Mouse (Mus musculus) left cerebral cortex, postnatal 4 days (tissue): Measurements from ENCODE around the gene Nacc2. TPM values are rescaled to one million over a fixed set of nuclear protein-coding genes. Genes with fewer than 3 reads are reported as not detected.

Experiments used
- DNase-seq: peaks from one replicate; pipeline ENCODE4 v3.0.0-alpha.2; 2022
- intact Hi-C: fragments of 180-260 bp; cut with DNase I; formaldehyde crosslinking; loops from one replicate; pipeline ENCODE4 v1.15.1; 2025
- total RNA-seq, 2 experiments: library from RNA; stranded (reverse); gene quantifications; 2 replicates each; pipeline ENCODE4 v1.2.3; 2021

Gene Nacc2
- total RNA-seq, 2 experiments from 2014 or later = 24.6 to 26.5 TPM

DNA sequence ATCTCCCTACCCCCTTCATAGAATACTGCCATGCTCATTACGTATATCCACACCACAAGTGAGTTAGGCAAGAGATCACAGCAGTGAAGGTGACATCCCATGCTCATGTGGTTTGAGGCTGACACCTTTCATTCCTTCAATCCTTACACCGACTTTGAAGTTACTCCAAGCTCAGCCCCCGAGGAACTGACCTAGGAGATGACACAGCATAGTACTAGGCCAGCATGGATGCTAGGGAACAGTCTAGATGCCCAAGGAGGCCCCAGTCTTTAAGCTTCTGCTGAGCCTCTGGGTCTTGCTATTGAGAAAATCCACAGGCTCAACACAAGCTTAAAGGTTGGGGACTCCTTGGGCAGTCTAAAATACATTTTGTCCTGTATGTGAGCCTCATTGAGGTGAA, 103.1 kb downstream of the Nacc2 start:
- DNase-seq = no peak
- intact Hi-C loops = loop anchor here (5.0 to 10.0 kb wide), 2 partner anchors 122 to 255 kb away; no protein-coding TSS in a partner anchor

DNA sequence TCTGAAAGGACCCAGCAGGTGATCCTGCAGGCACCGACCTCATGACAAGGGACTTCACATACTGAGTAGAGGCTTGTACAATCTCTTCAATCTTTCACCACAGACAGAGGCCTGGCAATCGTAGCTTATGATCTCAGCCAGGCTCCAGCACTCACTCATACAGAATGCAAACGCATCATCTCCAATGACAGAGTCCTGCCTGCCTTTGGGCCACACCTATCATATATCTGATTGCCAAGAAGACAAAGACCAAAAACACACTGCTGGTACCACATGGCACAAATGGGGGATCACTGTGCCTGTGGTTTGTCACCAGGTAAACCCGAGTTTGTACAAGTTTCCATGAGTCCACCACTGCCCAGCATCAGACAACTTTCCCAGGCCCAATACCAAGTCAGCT, 105.7 kb downstream of the Nacc2 start:
- intact Hi-C loops = no loop called here
- DNase-seq = no peak

DNA sequence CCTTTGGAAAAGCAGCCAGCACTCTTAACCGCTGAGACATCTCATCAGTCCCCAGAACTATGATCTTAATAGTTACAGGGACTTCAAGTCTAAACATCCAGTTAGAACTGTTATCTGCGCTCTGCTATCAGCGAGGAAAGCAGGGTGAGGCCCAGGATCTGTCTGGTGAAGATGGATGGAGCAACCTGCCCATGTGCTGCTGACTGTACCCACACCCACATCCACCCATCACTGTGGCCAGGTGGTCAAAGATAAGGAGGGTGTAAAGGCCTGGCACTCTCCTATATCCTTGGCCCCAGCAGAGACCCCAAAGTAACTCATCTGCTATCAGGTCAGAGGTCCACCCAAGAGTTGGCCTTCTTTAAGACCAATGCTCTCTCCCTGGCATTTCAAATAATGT, 109.3 kb downstream of the Nacc2 start:
- intact Hi-C loops = no loop called here
- no peak for DNase-seq

DNA sequence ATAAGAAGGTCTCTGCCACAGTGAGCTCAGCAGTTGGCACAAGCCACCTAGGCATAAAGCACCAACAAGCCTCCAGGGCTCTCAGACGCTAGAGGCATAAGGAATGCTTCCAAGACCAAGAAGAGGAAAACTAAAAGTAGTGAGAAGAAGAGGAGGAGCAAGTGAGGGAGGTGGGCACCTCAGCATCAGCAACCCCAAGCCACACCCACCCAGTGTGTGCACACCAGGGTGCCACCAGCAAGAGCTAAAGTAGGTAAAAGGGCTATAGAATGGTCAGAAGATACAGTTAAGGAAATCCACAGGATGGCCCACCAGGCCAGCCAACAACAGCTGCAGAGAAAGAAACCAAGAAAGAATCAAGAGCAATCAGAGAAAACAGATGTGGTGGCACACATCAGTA, 111.6 kb downstream of the Nacc2 start:
- no peak for DNase-seq
- intact Hi-C loops = no loop called here

Other genes starting within 250 kb of the Nacc2 start
- gene Camsap1, start 139.9 kb downstream of the Nacc2 start, total RNA-seq = 100 to 1,000 TPM; 195 to 203 TPM
- gene Ubac1, start 101.5 kb downstream of the Nacc2 start, total RNA-seq = 10 to 100 TPM; 90.5 to 92.0 TPM
- not detected for gene Lhx3, start 85.1 kb upstream of the Nacc2 start, total RNA-seq
- gene Qsox2, start 114.3 kb upstream of the Nacc2 start, total RNA-seq = 10 to 100 TPM; 15.8 to 17.2 TPM
- gene Ccdc187, start 171.3 kb upstream of the Nacc2 start, total RNA-seq = 1 to 10 TPM; 1.9 TPM
- gene Gpsm1, start 192.3 kb upstream of the Nacc2 start, total RNA-seq = 100 to 1,000 TPM; 179 to 190 TPM
- 10 to 100 TPM; 23.3 to 25.8 TPM for gene Dnlz, start 228.9 kb upstream of the Nacc2 start, total RNA-seq
- 1 to 10 TPM; 1.1 to 1.4 TPM for gene Card9, start 237.7 kb upstream of the Nacc2 start, total RNA-seq